Mouse (Mus musculus): Measurements from ENCODE around the gene Cpsf7. TPM values are rescaled to one million over a fixed set of nuclear protein-coding genes. Genes with fewer than 3 reads are reported as not detected.

The Cpsf7 gene
- polyA plus RNA-seq, 1 experiment from 2014 or later, result 60.3 TPM

GRCm38 (mm10) chr19:10580102-10580501 is 55.0 kb downstream of the Cpsf7 start:
- no peak for ATAC-seq (ENCODE audit: insufficient read depth)
- Histone ChIP-seq H3K9ac (no peak overlapping the region), H3K4me1 (ENCODE audit: insufficient read depth) (peaks cover 4% of the 10 kb centered on the region; the same call in 1 of the 2 replicates)

GRCm38 (mm10) chr19:10580761-10581160 is 55.7 kb downstream of the Cpsf7 start:
- no peaks in the 10 kb centered on the region for H3K9me3 ChIP-seq (ENCODE audit: low read depth, low read length)
- no peak for TF ChIP-seq CTCF (IDR thresholded peaks at IDR 0.05; ENCODE audit: low read depth)
- H3K27me3 ChIP-seq (ENCODE audit: insufficient read depth, low read length), result no peaks in the 10 kb centered on the region
- ATAC-seq (ENCODE audit: insufficient read depth) (no peak), DNase-seq (no peak)
- no peak overlapping the region for H3K27ac ChIP-seq (ENCODE audit: low read depth)
- no peak overlapping the region for H3K9ac ChIP-seq
- WGBS, result 80% methylated on average over 3 of the region's 3 CpGs
- H3K4me3 ChIP-seq (ENCODE audit: low read depth, low read length), result no peak overlapping the region
- no peak overlapping the region for H3K4me2 ChIP-seq
- H3K36me3 ChIP-seq (ENCODE audit: insufficient read depth), result 0 out of 2 replicates have a peak, but pooled peaks cover 9% of the 10 kb centered on the region
- H3K4me1 ChIP-seq (ENCODE audit: insufficient read depth), result peaks cover 4% of the 10 kb centered on the region; the same call in 1 of the 2 replicates

More at GRCm38 (mm10) chr19:10580102-10580501, 55.0 kb downstream of the Cpsf7 start:
- TF ChIP-seq CTCF (IDR thresholded peaks at IDR 0.05; ENCODE audit: low read depth), result no peak
- Histone ChIP-seq H3K9me3 (ENCODE audit: low read depth, low read length) (no peaks in the 10 kb centered on the region), H3K27ac (ENCODE audit: low read depth) (no peak overlapping the region), H3K27me3 (ENCODE audit: insufficient read depth, low read length) (no peaks in the 10 kb centered on the region), H3K36me3 (ENCODE audit: insufficient read depth) (0 out of 2 replicates have a peak, but pooled peaks cover 10% of the 10 kb centered on the region), H3K4me3 (ENCODE audit: low read depth, low read length) (no peak overlapping the region), H3K4me2 (no peak overlapping the region)
- DNase-seq, result no peak
- WGBS, result 61% methylated on average over 3 of the region's 3 CpGs

GRCm38 (mm10) chr19:10581984-10582383 is 56.9 kb downstream of the Cpsf7 start:
- Histone ChIP-seq H3K4me2 (no peak overlapping the region), H3K9ac (no peak overlapping the region), H3K27ac (ENCODE audit: low read depth) (no peak overlapping the region), H3K36me3 (ENCODE audit: insufficient read depth) (0 out of 2 replicates have a peak, but pooled peaks cover 9% of the 10 kb centered on the region), H3K4me1 (ENCODE audit: insufficient read depth) (no peaks in the 10 kb centered on the region), H3K27me3 (ENCODE audit: insufficient read depth, low read length) (no peaks in the 10 kb centered on the region), H3K9me3 (ENCODE audit: low read depth, low read length) (no peaks in the 10 kb centered on the region), H3K4me3 (ENCODE audit: low read depth, low read length) (no peak overlapping the region)
- ATAC-seq (ENCODE audit: insufficient read depth), result no peak
- WGBS, result 81% methylated on average over 6 of the region's 6 CpGs
- DNase-seq, result no peak
- no peak for TF ChIP-seq CTCF (IDR thresholded peaks at IDR 0.05; ENCODE audit: low read depth)

GRCm38 (mm10) chr19:10583550-10584146 is 58.6 kb downstream of the Cpsf7 start:
- ATAC-seq (ENCODE audit: insufficient read depth), result no peak
- no peak for DNase-seq
- Histone ChIP-seq H3K9me3 (ENCODE audit: low read depth, low read length) (no peaks in the 10 kb centered on the region), H3K36me3 (ENCODE audit: insufficient read depth) (peaks cover 15% of the 10 kb centered on the region; the same call in 1 of the 2 replicates), H3K4me1 (ENCODE audit: insufficient read depth) (no peaks in the 10 kb centered on the region), H3K27me3 (ENCODE audit: insufficient read depth, low read length) (no peaks in the 10 kb centered on the region), H3K9ac (no peak overlapping the region), H3K4me3 (ENCODE audit: low read depth, low read length) (no peak overlapping the region), H3K27ac (ENCODE audit: low read depth) (no peak overlapping the region), H3K4me2 (no peak overlapping the region)
- 69% methylated on average over 7 of the region's 7 CpGs for WGBS
- TF ChIP-seq CTCF (IDR thresholded peaks at IDR 0.05; ENCODE audit: low read depth), result no peak

GRCm38 (mm10) chr19:10585112-10585511 is 60.0 kb downstream of the Cpsf7 start:
- ATAC-seq (ENCODE audit: insufficient read depth), result no peak
- TF ChIP-seq CTCF (IDR thresholded peaks at IDR 0.05; ENCODE audit: low read depth), result no peak
- Histone ChIP-seq H3K27ac (ENCODE audit: low read depth) (no peak overlapping the region), H3K9me3 (ENCODE audit: low read depth, low read length) (no peaks in the 10 kb centered on the region), H3K9ac (no peak overlapping the region), H3K4me2 (no peak overlapping the region), H3K27me3 (ENCODE audit: insufficient read depth, low read length) (no peaks in the 10 kb centered on the region), H3K4me3 (ENCODE audit: low read depth, low read length) (no peak overlapping the region), H3K36me3 (ENCODE audit: insufficient read depth) (peaks cover 15% of the 10 kb centered on the region; the same call in 1 of the 2 replicates), H3K4me1 (ENCODE audit: insufficient read depth) (no peaks in the 10 kb centered on the region)
- WGBS, result 82% methylated on average over 8 of the region's 8 CpGs
- DNase-seq, result no peak

- Histone ChIP-seq H3K4me2 (no peak overlapping the region), H3K4me1 (ENCODE audit: insufficient read depth) (no peaks in the 10 kb centered on the region), H3K27me3 (ENCODE audit: insufficient read depth, low read length) (no peaks in the 10 kb centered on the region), H3K9me3 (ENCODE audit: low read depth, low read length) (no peaks in the 10 kb centered on the region), H3K27ac (ENCODE audit: low read depth) (no peak overlapping the region), H3K9ac (no peak overlapping the region), H3K36me3 (ENCODE audit: insufficient read depth) (peaks cover 9% of the 10 kb centered on the region; the same call in 1 of the 2 replicates), H3K4me3 (ENCODE audit: low read depth, low read length) (no peak overlapping the region)
- no peak for TF ChIP-seq CTCF (IDR thresholded peaks at IDR 0.05; ENCODE audit: low read depth)
- 86% methylated on average over 8 of the region's 8 CpGs for WGBS
- DNase-seq (no peak), ATAC-seq (ENCODE audit: insufficient read depth) (no peak)
These were observed 62.2 kb downstream of the Cpsf7 start for GRCm38 (mm10) chr19:10587231-10587630.

GRCm38 (mm10) chr19:10589127-10589857 is 64.2 kb downstream of the Cpsf7 start:
- WGBS, result 65% methylated on average over 5 of the region's 5 CpGs
- Histone ChIP-seq H3K9me3 (ENCODE audit: low read depth, low read length) (no peaks in the 10 kb centered on the region), H3K27ac (ENCODE audit: low read depth) (no peak overlapping the region), H3K4me2 (no peak overlapping the region), H3K27me3 (ENCODE audit: insufficient read depth, low read length) (no peaks in the 10 kb centered on the region), H3K4me3 (ENCODE audit: low read depth, low read length) (no peak overlapping the region), H3K4me1 (ENCODE audit: insufficient read depth) (no peaks in the 10 kb centered on the region), H3K36me3 (ENCODE audit: insufficient read depth) (peaks cover 10% of the 10 kb centered on the region), H3K9ac (no peak overlapping the region)
- DNase-seq (no peak), ATAC-seq (ENCODE audit: insufficient read depth) (no peak)
- TF ChIP-seq CTCF (IDR thresholded peaks at IDR 0.05; ENCODE audit: low read depth), result no peak

All from lung, embryonic 14.5 days (tissue).